Mouse (Mus musculus) MEL (cell line): ENCODE measurements around the gene Cggbp1. TPM values are rescaled to one million over a fixed set of nuclear protein-coding genes. Genes with fewer than 3 reads are reported as not detected.

ENCODE experiments used
- DNase-seq: peaks from one replicate; pipeline ENCODE4 v3.0.0; 2011; ENCODE audit warnings: low read depth, low spot score
- H3K27ac ChIP-seq: 2 replicates; pipeline ENCODE4 v1.5.1; 2012; ENCODE audit warnings: low read depth, mild to moderate bottlenecking, control low read depth, low read length, moderate library complexity; ENCODE audit not compliant: control insufficient read depth
- H3K27me3 ChIP-seq, 2 experiments: fragments of 150-350 bp in 1 of 2; sonication (generic) in 1 of 2; 2 replicates each; pipeline ENCODE4 v1.6.1; 2012; ENCODE audit warnings: low read length in 2 of 2, mild to moderate bottlenecking in 2 of 2, improper control_type of control experiment in 1 of 2, moderate library complexity in 1 of 2; ENCODE audit not compliant: insufficient read depth in 2 of 2, control insufficient read depth in 1 of 2
- H3K36me3 ChIP-seq, 2 experiments: 2 replicates each; pipeline ENCODE4 v1.6.1; 2012 to 2014; ENCODE audit warnings: low read length in 2 of 2, improper control_type of control experiment in 1 of 2, inconsistent platforms in 1 of 2, mild to moderate bottlenecking in 1 of 2; ENCODE audit not compliant: insufficient read depth in 2 of 2, control insufficient read depth in 1 of 2
- H3K4me1 ChIP-seq, 2 experiments: fragments of 150-350 bp in 1 of 2; sonication (generic) in 1 of 2; 2 replicates each; pipeline ENCODE4 v1.6.1; 2012; ENCODE audit warnings: low read length in 2 of 2, improper control_type of control experiment in 1 of 2, mild to moderate bottlenecking in 1 of 2; ENCODE audit not compliant: insufficient read depth in 2 of 2, control insufficient read depth in 1 of 2
- H3K4me3 ChIP-seq, 2 experiments: fragments of 150-350 bp in 1 of 2; sonication (generic) in 1 of 2; 2 replicates each; pipeline ENCODE4 v1.5.1; 2012; ENCODE audit warnings: low read depth in 2 of 2, low read length in 2 of 2, mild to moderate bottlenecking in 2 of 2, moderate library complexity in 2 of 2, control low read depth in 1 of 2, improper control_type of control experiment in 1 of 2; ENCODE audit not compliant: control insufficient read depth in 1 of 2, insufficient read depth in 1 of 2
- H3K79me2 ChIP-seq: 2 replicates; pipeline ENCODE4 v1.6.1; 2012; ENCODE audit warnings: mild to moderate bottlenecking, low read length, moderate library complexity; ENCODE audit not compliant: control insufficient read depth, poor library complexity, insufficient read depth
- H3K9ac ChIP-seq: 2 replicates; pipeline ENCODE4 v1.6.1; 2012; ENCODE audit warnings: low read depth, mild to moderate bottlenecking, control low read depth, low read length, moderate library complexity; ENCODE audit not compliant: control insufficient read depth, poor library complexity, severe bottlenecking
- H3K9me3 ChIP-seq: fragments of 150-350 bp; sonication (generic); replicated peaks from 2 replicates; pipeline ENCODE4 v1.6.1; 2012; ENCODE audit warnings: mild to moderate bottlenecking, low read length, improper control_type of control experiment, moderate library complexity; ENCODE audit not compliant: insufficient read depth
- BHLHE40 ChIP-seq: IDR thresholded peaks from 2 replicates; pipeline ENCODE4 v1.6.1; 2012; ENCODE audit warnings: low read depth, mild to moderate bottlenecking, inconsistent platforms, low read length, improper control_type of control experiment, borderline replicate concordance
- CTCF ChIP-seq, 3 experiments: IDR thresholded peaks in 2 of 3; conservative IDR thresholded peaks in 1 of 3; 2 replicates each; pipeline ENCODE4 v1.5.1; 2011 to 2012; ENCODE audit warnings: low read length in 3 of 3, low read depth in 2 of 3, mild to moderate bottlenecking in 2 of 3, improper control_type of control experiment in 1 of 3, inconsistent platforms in 1 of 3, mixed read lengths in 1 of 3, moderate library complexity in 1 of 3; ENCODE audit not compliant: control insufficient read depth in 1 of 3, insufficient read depth in 1 of 3, poor library complexity in 1 of 3, severe bottlenecking in 1 of 3
- EP300 ChIP-seq, 2 experiments: IDR thresholded peaks; 2 replicates each; pipeline ENCODE4 v1.6.1; 2011; ENCODE audit warnings: improper control_type of control experiment in 2 of 2, low read length in 2 of 2, low read depth in 1 of 2, mild to moderate bottlenecking in 1 of 2
- KAT2A ChIP-seq: conservative IDR thresholded peaks from 2 replicates; pipeline ENCODE4 v1.6.1; 2012; ENCODE audit warnings: low read depth, low read length, improper control_type of control experiment, inconsistent platforms
- MAFK ChIP-seq: IDR thresholded peaks from 2 replicates; pipeline ENCODE4 v1.6.1; 2011; ENCODE audit warnings: low read depth, mild to moderate bottlenecking, low read length, improper control_type of control experiment, borderline replicate concordance
- MAX ChIP-seq: IDR thresholded peaks from 2 replicates; pipeline ENCODE4 v1.6.1; 2011; ENCODE audit warnings: low read length, improper control_type of control experiment
- MAZ ChIP-seq: IDR thresholded peaks from 2 replicates; pipeline ENCODE4 v1.6.1; 2012; ENCODE audit warnings: low read depth, mild to moderate bottlenecking, inconsistent platforms, low read length, improper control_type of control experiment
- MYB ChIP-seq: IDR thresholded peaks from 2 replicates; pipeline ENCODE4 v1.6.1; 2011; ENCODE audit warnings: mild to moderate bottlenecking, low read depth, low read length, improper control_type of control experiment
- NRF1 ChIP-seq: IDR thresholded peaks from 2 replicates; pipeline ENCODE4 v1.6.1; 2014; ENCODE audit warnings: low read depth, mild to moderate bottlenecking, inconsistent platforms, low read length, improper control_type of control experiment, moderate library complexity; ENCODE audit not compliant: poor library complexity, insufficient read depth, severe bottlenecking
- POLR2A ChIP-seq, 2 experiments: IDR thresholded peaks; 2 replicates each; pipeline ENCODE4 v1.6.1; 2011 to 2012; ENCODE audit warnings: low read length in 2 of 2, mild to moderate bottlenecking in 2 of 2, control low read depth in 1 of 2, improper control_type of control experiment in 1 of 2, low read depth in 1 of 2, moderate library complexity in 1 of 2; ENCODE audit not compliant: control insufficient read depth in 1 of 2, insufficient read depth in 1 of 2, poor library complexity in 1 of 2
- POLR2AphosphoS2 ChIP-seq: IDR thresholded peaks from 2 replicates; pipeline ENCODE4 v1.6.1; 2011; ENCODE audit warnings: low read length, improper control_type of control experiment
- RAD21 ChIP-seq: IDR thresholded peaks from 2 replicates; pipeline ENCODE4 v1.6.1; 2011; ENCODE audit warnings: mild to moderate bottlenecking, low read depth, low read length, improper control_type of control experiment
- TAL1 ChIP-seq: IDR thresholded peaks from 2 replicates; pipeline ENCODE4 v1.6.1; 2012; ENCODE audit warnings: mild to moderate bottlenecking, inconsistent platforms, low read length, moderate library complexity, mixed read lengths
- TBP ChIP-seq: IDR thresholded peaks from 2 replicates; pipeline ENCODE4 v1.8.0; 2011; ENCODE audit warnings: low read depth, low read length, improper control_type of control experiment
- TCF12 ChIP-seq: IDR thresholded peaks from 2 replicates; pipeline ENCODE4 v1.6.1; 2014; ENCODE audit warnings: low read depth, mild to moderate bottlenecking, inconsistent platforms, low read length, improper control_type of control experiment, moderate library complexity
- ZKSCAN1 ChIP-seq: IDR thresholded peaks from 2 replicates; pipeline ENCODE4 v1.6.1; 2012; ENCODE audit warnings: low read depth, mild to moderate bottlenecking, inconsistent platforms, low read length, improper control_type of control experiment, moderate library complexity
- ZMIZ1 ChIP-seq: IDR thresholded peaks from 2 replicates; pipeline ENCODE4 v1.6.1; 2012; ENCODE audit warnings: low read depth, mild to moderate bottlenecking, inconsistent platforms, low read length, improper control_type of control experiment, moderate library complexity
- ZNF384 ChIP-seq: IDR thresholded peaks from 2 replicates; pipeline ENCODE4 v1.6.1; 2012; ENCODE audit warnings: low read depth, mild to moderate bottlenecking, inconsistent platforms, low read length, improper control_type of control experiment
- polyA plus RNA-seq, 2 experiments: library from polyadenylated mRNA; stranded (reverse) in 1 of 2; unstranded in 1 of 2; fragments of >175 nt in 1 of 2; fragments of >200 nt in 1 of 2; gene quantifications; 2 replicates each; pipeline versions ENCODE4 v1.2.1 to v1.2.4; 2012; ENCODE audit warnings: low replicate concordance in 2 of 2, low read depth in 1 of 2; ENCODE audit not compliant: insufficient read length in 2 of 2, insufficient read depth in 1 of 2, missing spikeins in 1 of 2
- total RNA-seq: library from RNA; depleted of rRNA; stranded (reverse); fragments of 300-350 nt; gene quantifications from 2 replicates; pipeline ENCODE4 v1.2.3, GENCODE M21; 2012

Cggbp1 gene
- total and polyA plus RNA-seq, 3 experiments, result 36.3 to 65.5 (median 62.2) TPM

GRCm38 (mm10) chr16:64880986-64881385, 29.2 kb downstream of the Cggbp1 start:
- no peak overlapping the region for H3K9ac ChIP-seq
- no peak overlapping the region for H3K27ac ChIP-seq

GRCm38 (mm10) chr16:64881442-64881841, 29.6 kb downstream of the Cggbp1 start:
- no peak overlapping the region for H3K27ac ChIP-seq
- H3K9me3 ChIP-seq, result no peaks in the 10 kb centered on the region
- no peak for DNase-seq
- H3K4me3 ChIP-seq, result no peak overlapping the region
- peaks cover 6 to 23% of the 10 kb centered on the region in 2 experiments for H3K4me1 ChIP-seq
- peaks cover 0 to 27% of the 10 kb centered on the region in 2 experiments; a peak in 2 of 4 replicates for H3K36me3 ChIP-seq
- H3K79me2 ChIP-seq, result no peaks in the 10 kb centered on the region
- no peaks in the 10 kb centered on the region for H3K27me3 ChIP-seq
- no peak overlapping the region for H3K9ac ChIP-seq
- TF ChIP-seq ZNF384 (no peak), MAZ (no peak), KAT2A (no peak), EP300 (IDR thresholded peaks at IDR 0.05; ENCODE audit: low read depth in 1 of 2, low read length in 2 of 2) (no peak), BHLHE40 (no peak), TBP (no peak), CTCF (IDR thresholded peaks at IDR 0.05 in 2 of 3, conservative IDR thresholded peaks at IDR 0.05 in 1 of 3; ENCODE audit: control insufficient read depth in 1 of 3, insufficient read depth in 1 of 3, low read depth in 2 of 3, low read length in 3 of 3, poor library complexity in 1 of 3, severe bottlenecking in 1 of 3) (no peak), POLR2A (IDR thresholded peaks at IDR 0.05; ENCODE audit: control insufficient read depth in 1 of 2, insufficient read depth in 1 of 2, low read depth in 1 of 2, low read length in 2 of 2, poor library complexity in 1 of 2) (no peak), ZMIZ1 (no peak), RAD21 (no peak), MYB (no peak)

More at GRCm38 (mm10) chr16:64880986-64881385, 29.2 kb downstream of the Cggbp1 start:
- no peaks in the 10 kb centered on the region for H3K79me2 ChIP-seq
- H3K36me3 ChIP-seq, result peaks cover 0 to 27% of the 10 kb centered on the region in 2 experiments; a peak in 2 of 4 replicates
- H3K4me1 ChIP-seq, result peaks cover 6 to 23% of the 10 kb centered on the region in 2 experiments
- no peak overlapping the region for H3K4me3 ChIP-seq
- DNase-seq, result no peak
- no peaks in the 10 kb centered on the region for H3K27me3 ChIP-seq
- TF ChIP-seq ZMIZ1 (no peak), KAT2A (no peak), RAD21 (no peak), MAX (no peak), EP300 (IDR thresholded peaks at IDR 0.05; ENCODE audit: low read depth in 1 of 2, low read length in 2 of 2) (no peak), TCF12 (no peak), ZKSCAN1 (no peak), BHLHE40 (no peak), TAL1 (no peak), MAFK (no peak), POLR2AphosphoS2 (no peak), NRF1 (no peak)
- H3K9me3 ChIP-seq, result no peaks in the 10 kb centered on the region
